ENCODE assay signal across 8 mouse cellular contexts in genomic region chr11:75935819-75936430, GRCm38 (mm10). TPM values are rescaled to one million over a fixed set of nuclear protein-coding genes. Genes with fewer than 3 reads are reported as not detected.
DNase-seq lines count a peak whose midpoint lies in the region; ATAC-seq lines count a peak whose summit lies in the region.

No protein-coding gene starts in this region.

- 53% methylated on average over 7 of the region's 7 CpGs for WGBS in embryonic facial prominence, embryonic 13.5 days
- WGBS in limb, embryonic 15.5 days, result 48% methylated on average over 7 of the region's 7 CpGs

- H3K4me2 ChIP-seq in embryonic facial prominence, embryonic 13.5 days, result no peak overlapping the region
- H3K4me2 ChIP-seq in limb, embryonic 15.5 days, result no peak overlapping the region

- H3K9ac ChIP-seq in embryonic facial prominence, embryonic 13.5 days, result 0 out of 2 replicates have a peak overlapping the region, but pooled peaks have one; percentile 21
- H3K9ac ChIP-seq in limb, embryonic 15.5 days, result no peak overlapping the region

- 0 out of 2 replicates have a peak, but pooled peaks have one; percentile 15 for ATAC-seq in embryonic facial prominence, embryonic 13.5 days (ENCODE audit: insufficient number of reproducible peaks, insufficient read depth, low FRiP score, low TSS enrichment, low read depth)
- peak; percentile 27; the same call in 1 of the 2 replicates for ATAC-seq in limb, embryonic 15.5 days (ENCODE audit: insufficient number of reproducible peaks, low FRiP score, low TSS enrichment, low read depth)

- peak; percentile 93 for DNase-seq in 416B (ENCODE audit: low read depth)
- DNase-seq in CD4-positive, CD25-positive, alpha-beta regulatory T cell, adult 2 months (ENCODE audit: low read depth, low spot score), result peak; percentile 76
- peak; percentile 85 for DNase-seq in heart, postnatal 4 days
- DNase-seq in spleen, postnatal 14 days (ENCODE audit: low spot score in 2 of 2), result peak; percentile 18 to 24
- DNase-seq in cerebellum, adult 11-12 months, result no peak
- no peak for DNase-seq in frontal cortex, adult 2 months (ENCODE audit: extremely low spot score in 1 of 2, low spot score in 1 of 2)

- no peaks in the 10 kb centered on the region for H3K36me3 ChIP-seq in embryonic facial prominence, embryonic 13.5 days
- no peaks in the 10 kb centered on the region for H3K36me3 ChIP-seq in limb, embryonic 15.5 days

- H3K4me3 ChIP-seq in embryonic facial prominence, embryonic 13.5 days, result no peak overlapping the region
- no peak overlapping the region for H3K4me3 ChIP-seq in limb, embryonic 15.5 days

- H3K4me1 ChIP-seq in embryonic facial prominence, embryonic 13.5 days, result peaks cover 60% of the 10 kb centered on the region
- H3K4me1 ChIP-seq in limb, embryonic 15.5 days, result peaks cover 38% of the 10 kb centered on the region

- H3K9me3 ChIP-seq in embryonic facial prominence, embryonic 13.5 days, result no peaks in the 10 kb centered on the region
- no peaks in the 10 kb centered on the region for H3K9me3 ChIP-seq in limb, embryonic 15.5 days

- H3K27ac ChIP-seq in embryonic facial prominence, embryonic 13.5 days, result peak overlapping the region; percentile 63
- H3K27ac ChIP-seq in limb, embryonic 15.5 days, result peak overlapping the region; percentile 60

- no peaks in the 10 kb centered on the region for H3K27me3 ChIP-seq in embryonic facial prominence, embryonic 13.5 days
- H3K27me3 ChIP-seq in limb, embryonic 15.5 days, result no peaks in the 10 kb centered on the region

RNA-seq across cellular contexts. Expression of gene Rph3al, which starts 2.3 kb away (rescaled TPM):
- 2.6 and 3.2 TPM in 2 replicates for polyA plus RNA-seq in embryonic facial prominence, embryonic 13.5 days (2015; fragmentation: Nextera tagmentation; extraction: Ambion mirVana)
- total RNA-seq in heart, postnatal 4 days (2021), result 10 to 100 TPM; 26.2 to 26.7 TPM
- polyA plus RNA-seq in limb, embryonic 15.5 days (2015; fragmentation: Nextera tagmentation; extraction: Ambion mirVana), result 1.9 and 2.5 TPM in 2 replicates
- 0.84 and 1.1 TPM in 2 replicates for polyA plus RNA-seq in frontal cortex, adult 2 months (2012; rRNA removed)

Comparison
In these comparisons a context has a peak if more than half of its experiments do, and no peak if none do; other contexts are left out.
1. DNase-seq: peak in 416B (single experiment), CD4-positive, CD25-positive, alpha-beta regulatory T cell, adult 2 months (single experiment), heart, postnatal 4 days (single experiment) and spleen, postnatal 14 days (2 of 2); none in cerebellum, adult 11-12 months (single experiment) and frontal cortex, adult 2 months (0 of 2).